Mouse (Mus musculus) embryonic fibroblast, embryonic 13.5 days (primary cell): Measurements from ENCODE around the gene Rab8b.

Source experiments
- CTCF ChIP-seq: IDR thresholded peaks from 2 replicates; pipeline ENCODE4 v1.5.1; 2011; ENCODE audit warnings: mild to moderate bottlenecking, control low read depth, low read length, moderate library complexity, borderline replicate concordance; ENCODE audit not compliant: insufficient read depth
- POLR2A ChIP-seq: IDR thresholded peaks from 2 replicates; pipeline ENCODE4 v1.6.1; 2011; ENCODE audit warnings: low read depth, mild to moderate bottlenecking, control low read depth, low read length, moderate library complexity

DNA sequence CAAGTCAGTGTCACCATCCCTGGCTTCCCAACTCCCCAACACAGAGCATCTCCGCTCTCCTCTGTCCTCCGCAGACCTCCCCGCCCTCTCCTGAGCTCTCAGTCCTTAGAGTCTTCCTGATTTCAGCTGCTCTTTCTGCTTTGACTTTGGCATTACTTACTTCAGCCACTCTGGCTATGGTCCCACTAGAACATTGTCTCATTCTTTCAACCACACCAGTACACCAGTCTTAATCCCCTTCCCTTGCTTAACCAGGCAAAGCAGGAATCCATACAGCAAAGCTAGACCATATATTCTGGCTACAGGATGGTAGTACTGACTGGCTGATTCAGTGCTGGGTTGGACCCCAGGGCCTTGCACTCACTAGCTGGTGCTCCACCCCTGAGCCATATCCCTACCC, 38.0 kb upstream of the Rab8b start:
- TF ChIP-seq CTCF (no peak), POLR2A (no peak)
